Mouse (Mus musculus): ENCODE measurements around the gene Liph. TPM values are rescaled to one million over a fixed set of nuclear protein-coding genes. Genes with fewer than 3 reads are reported as not detected.

The Liph gene
- total and polyA plus RNA-seq, 3 experiments: 2.6 to 6.1 (median 3.2) TPM

GRCm38 (mm10) chr16:21986191-21986590 lies 9.3 kb downstream of the Liph start:
- H3K4me2 ChIP-seq (ENCODE audit: insufficient read depth, low read depth, poor library complexity, severe bottlenecking): no peak overlapping the region
- H3K36me3 ChIP-seq (replicated peaks in 1 of 2; ENCODE audit: control insufficient read depth in 1 of 2, insufficient read depth in 1 of 2, low read length in 1 of 2): no peaks in the 10 kb centered on the region
- peaks cover 3 to 15% of the 10 kb centered on the region in 2 experiments; a peak in 3 of 4 replicates for H3K4me1 ChIP-seq (ENCODE audit: control insufficient read depth in 1 of 2, insufficient read depth in 2 of 2)
- dilution Hi-C loops (cut with MboI; ENCODE audit: extremely low pct_ligation_motif_present, extremely low pct_unique_long_range_greater_than_20kb, low sequenced_read_pairs) (no loop called here), in situ Hi-C loops (cut with MboI; ENCODE audit: low pct_ligation_motif_present, low pct_unique_long_range_greater_than_20kb, low sequenced_read_pairs) (no loop called here)
- no peak for TF ChIP-seq ZKSCAN1 (IDR thresholded peaks at IDR 0.05; ENCODE audit: borderline replicate concordance, low read depth, low read length)
- TF ChIP-seq TBP (conservative IDR thresholded peaks at IDR 0.05; ENCODE audit: low read depth, low read length): no peak
- TF ChIP-seq ZMIZ1 (IDR thresholded peaks at IDR 0.05; ENCODE audit: low read depth, low read length): no peak
- TF ChIP-seq SMC3 (IDR thresholded peaks at IDR 0.05; ENCODE audit: low read depth, low read length): no peak
- no peak for TF ChIP-seq MAFK (IDR thresholded peaks at IDR 0.05; ENCODE audit: insufficient replicate concordance, low read length)
- no peak for TF ChIP-seq RAD21 (IDR thresholded peaks at IDR 0.05; ENCODE audit: low read depth, low read length)
- TF ChIP-seq ZNF384 (IDR thresholded peaks at IDR 0.05; ENCODE audit: low read depth, low read length): no peak
- TF ChIP-seq UBTF (IDR thresholded peaks at IDR 0.05; ENCODE audit: low read depth, low read length): no peak
- TF ChIP-seq ELF1 (IDR thresholded peaks at IDR 0.05; ENCODE audit: low read depth, low read length): no peak
- no peak for TF ChIP-seq JUND (conservative IDR thresholded peaks at IDR 0.05; ENCODE audit: low read depth, low read length)
- TF ChIP-seq ETS1 (conservative IDR thresholded peaks at IDR 0.05; ENCODE audit: low read depth, low read length): no peak
- no peak for TF ChIP-seq MAZ (IDR thresholded peaks at IDR 0.05; ENCODE audit: low read depth, low read length)
- no peak for TF ChIP-seq PAX5 (IDR thresholded peaks at IDR 0.05; ENCODE audit: low read length)
- TF ChIP-seq CTCF (conservative IDR thresholded peaks at IDR 0.05 in 1 of 2, IDR thresholded peaks at IDR 0.05 in 1 of 2; ENCODE audit: low read depth in 2 of 2, low read length in 2 of 2): no peak
- TF ChIP-seq NRF1 (IDR thresholded peaks at IDR 0.05; ENCODE audit: low read depth, low read length): no peak
- no peak for TF ChIP-seq USF2 (conservative IDR thresholded peaks at IDR 0.05; ENCODE audit: low read depth, low read length)
- TF ChIP-seq SIN3A (IDR thresholded peaks at IDR 0.05; ENCODE audit: low read length): no peak
- no peak for TF ChIP-seq E2F4 (IDR thresholded peaks at IDR 0.05; ENCODE audit: insufficient replicate concordance, low read depth, low read length)
- no peaks in the 10 kb centered on the region for H3K27me3 ChIP-seq (replicated peaks)
- DNase-seq (ENCODE audit: extremely low read depth): no peak
- H3K4me3 ChIP-seq (replicated peaks in 1 of 3; ENCODE audit: low read depth in 2 of 3, low read length in 2 of 3, poor library complexity in 1 of 3): no peak overlapping the region
- no peaks in the 10 kb centered on the region for H3K79me2 ChIP-seq (replicated peaks; ENCODE audit: control insufficient read depth, extremely low read depth, insufficient read depth, poor library complexity, severe bottlenecking)
- no peak overlapping the region for H3K9ac ChIP-seq (ENCODE audit: insufficient read depth, low read depth)
- no peaks in the 10 kb centered on the region for H3K9me3 ChIP-seq (replicated peaks; ENCODE audit: low read length)
- H3K27ac ChIP-seq (ENCODE audit: insufficient read depth, low read depth): no peak overlapping the region

GRCm38 (mm10) chr16:21984091-21984490 lies 11.4 kb downstream of the Liph start:
- TF ChIP-seq UBTF (IDR thresholded peaks at IDR 0.05; ENCODE audit: low read depth, low read length) (no peak), ELF1 (IDR thresholded peaks at IDR 0.05; ENCODE audit: low read depth, low read length) (no peak), HCFC1 (IDR thresholded peaks at IDR 0.05; ENCODE audit: low read depth, low read length) (no peak), MAFK (IDR thresholded peaks at IDR 0.05; ENCODE audit: insufficient replicate concordance, low read length) (no peak), JUND (conservative IDR thresholded peaks at IDR 0.05; ENCODE audit: low read depth, low read length) (no peak), NELFE (IDR thresholded peaks at IDR 0.05; ENCODE audit: low read depth, low read length) (no peak), RCOR1 (conservative IDR thresholded peaks at IDR 0.05; ENCODE audit: low read depth, low read length) (no peak), BHLHE40 (IDR thresholded peaks at IDR 0.05; ENCODE audit: low read depth, low read length) (no peak), USF1 (IDR thresholded peaks at IDR 0.05; ENCODE audit: low read depth, low read length) (no peak), ZNF384 (IDR thresholded peaks at IDR 0.05; ENCODE audit: low read depth, low read length) (no peak), POLR2A (IDR thresholded peaks at IDR 0.05; ENCODE audit: low read depth, low read length) (no peak), TBP (conservative IDR thresholded peaks at IDR 0.05; ENCODE audit: low read depth, low read length) (no peak)

More at GRCm38 (mm10) chr16:21984091-21984490, 11.4 kb downstream of the Liph start:
- dilution Hi-C loops (cut with MboI; ENCODE audit: extremely low pct_ligation_motif_present, extremely low pct_unique_long_range_greater_than_20kb, low sequenced_read_pairs): no loop called here
- Histone ChIP-seq H3K9me3 (replicated peaks; ENCODE audit: low read length) (no peaks in the 10 kb centered on the region), H3K79me2 (replicated peaks; ENCODE audit: control insufficient read depth, extremely low read depth, insufficient read depth, poor library complexity, severe bottlenecking) (no peaks in the 10 kb centered on the region), H3K4me3 (replicated peaks in 1 of 3; ENCODE audit: low read depth in 2 of 3, low read length in 2 of 3, poor library complexity in 1 of 3) (no peak overlapping the region), H3K4me2 (ENCODE audit: insufficient read depth, low read depth, poor library complexity, severe bottlenecking) (no peak overlapping the region), H3K27me3 (replicated peaks) (no peaks in the 10 kb centered on the region), H3K36me3 (replicated peaks in 1 of 2; ENCODE audit: control insufficient read depth in 1 of 2, insufficient read depth in 1 of 2, low read length in 1 of 2) (no peaks in the 10 kb centered on the region), H3K9ac (ENCODE audit: insufficient read depth, low read depth) (no peak overlapping the region), H3K4me1 (ENCODE audit: control insufficient read depth in 1 of 2, insufficient read depth in 2 of 2) (peaks cover 3 to 15% of the 10 kb centered on the region in 2 experiments; a peak in 3 of 4 replicates), H3K27ac (ENCODE audit: insufficient read depth, low read depth) (no peak overlapping the region)
- no peak for DNase-seq (ENCODE audit: extremely low read depth)
- in situ Hi-C loops (cut with MboI; ENCODE audit: low pct_ligation_motif_present, low pct_unique_long_range_greater_than_20kb, low sequenced_read_pairs): no loop called here
